20 mouse cellular contexts compared by ENCODE assay signal in genomic region chr6:138672704-138673141, GRCm38 (mm10). TPM values are rescaled to one million over a fixed set of nuclear protein-coding genes. Genes with fewer than 3 reads are reported as not detected.
A peak's percentile ranks its signal among the peaks of the same experiment; 100 is the strongest.
DNase-seq lines count a peak whose midpoint lies in the region; ATAC-seq and TF ChIP-seq lines count a peak whose summit lies in the region.
"Had no signal": no experiment of that assay in that cellular context is flagged by ENCODE, and none has a peak within 500 bp of the region (broad histone marks: within the 10 kb centered on the region; RNA-seq: fewer than 3 reads in every experiment).

No protein-coding gene starts in this region.

- WGBS in hindbrain, embryonic 11.5 days, result 16% methylated on average over 2 of the region's 2 CpGs
- WGBS in hindbrain, postnatal 0 days, result 8% methylated on average over 2 of the region's 2 CpGs
- WGBS in neural tube, embryonic 11.5 days, result 4% methylated on average over 2 of the region's 2 CpGs
- WGBS in neural tube, embryonic 15.5 days, result 13% methylated on average over 2 of the region's 2 CpGs
- 2% methylated on average over 2 of the region's 2 CpGs for WGBS in forebrain, embryonic 14.5 days

- peak; percentile 31 for DNase-seq in hindbrain, embryonic 11.5 days (ENCODE audit: low spot score)
- no peak for DNase-seq in hindbrain, postnatal 0 days (ENCODE audit: low spot score)
- peak; percentile 14 for DNase-seq in neural tube, embryonic 11.5 days (ENCODE audit: low spot score)
- no peak for DNase-seq in forebrain, embryonic 14.5 days (ENCODE audit: low spot score)
- DNase-seq in retina, postnatal 1 day, result peak; percentile 22
- no peak for DNase-seq in right cerebral cortex, postnatal 25 days
- DNase-seq: adrenal gland, adult 8-10 months; cerebellum, postnatal 10 days; heart, adult 11 months; kidney, postnatal 14 days; right cerebral cortex, adult 18-20 months had no signal

- H3K9ac ChIP-seq in hindbrain, embryonic 11.5 days (ENCODE audit: low read depth, low read length), result no peak overlapping the region
- no peak overlapping the region for H3K9ac ChIP-seq in hindbrain, postnatal 0 days (replicated peaks; ENCODE audit: low read length)
- H3K9ac ChIP-seq in neural tube, embryonic 11.5 days (ENCODE audit: low read length), result no peak overlapping the region
- no peak overlapping the region for H3K9ac ChIP-seq in neural tube, embryonic 15.5 days (replicated peaks)
- no peak overlapping the region for H3K9ac ChIP-seq in forebrain, embryonic 14.5 days (ENCODE audit: low read length)
- H3K9ac ChIP-seq: lung, embryonic 15.5 days had no signal

- H3K4me2 ChIP-seq in hindbrain, embryonic 11.5 days (replicated peaks; ENCODE audit: low read depth, low read length), result no peak overlapping the region
- H3K4me2 ChIP-seq in hindbrain, postnatal 0 days (ENCODE audit: low read depth, low read length), result no peak overlapping the region
- H3K4me2 ChIP-seq in neural tube, embryonic 11.5 days (ENCODE audit: low read depth), result no peak overlapping the region
- H3K4me2 ChIP-seq in neural tube, embryonic 15.5 days, result no peak overlapping the region
- H3K4me2 ChIP-seq in forebrain, embryonic 14.5 days (ENCODE audit: low read length), result no peak overlapping the region
- H3K4me2 ChIP-seq: lung, embryonic 15.5 days had no signal

- no peak overlapping the region for H3K27ac ChIP-seq in hindbrain, embryonic 11.5 days (ENCODE audit: low read depth, low read length)
- no peak overlapping the region for H3K27ac ChIP-seq in hindbrain, postnatal 0 days
- no peak overlapping the region for H3K27ac ChIP-seq in neural tube, embryonic 11.5 days (ENCODE audit: low read depth, low read length)
- no peak overlapping the region for H3K27ac ChIP-seq in neural tube, embryonic 15.5 days (replicated peaks)
- no peak overlapping the region for H3K27ac ChIP-seq in forebrain, embryonic 14.5 days (ENCODE audit: low read depth, low read length)
- H3K27ac ChIP-seq: lung, embryonic 15.5 days had no signal

- no peaks in the 10 kb centered on the region for H3K9me3 ChIP-seq in hindbrain, embryonic 11.5 days (ENCODE audit: control insufficient read depth, low read length)
- no peaks in the 10 kb centered on the region for H3K9me3 ChIP-seq in hindbrain, postnatal 0 days (ENCODE audit: low read length)
- no peaks in the 10 kb centered on the region for H3K9me3 ChIP-seq in neural tube, embryonic 11.5 days (ENCODE audit: control insufficient read depth, low read length)
- H3K9me3 ChIP-seq in neural tube, embryonic 15.5 days (replicated peaks), result no peaks in the 10 kb centered on the region
- no peaks in the 10 kb centered on the region for H3K9me3 ChIP-seq in forebrain, embryonic 14.5 days (replicated peaks; ENCODE audit: control insufficient read depth, low read length)
- H3K9me3 ChIP-seq: lung, embryonic 15.5 days had no signal

- no peak overlapping the region for H3K4me3 ChIP-seq in hindbrain, embryonic 11.5 days (ENCODE audit: low read depth, low read length)
- H3K4me3 ChIP-seq in hindbrain, postnatal 0 days (ENCODE audit: low read length), result no peak overlapping the region
- H3K4me3 ChIP-seq in neural tube, embryonic 11.5 days (ENCODE audit: low read depth, low read length), result no peak overlapping the region
- H3K4me3 ChIP-seq in neural tube, embryonic 15.5 days (replicated peaks), result no peak overlapping the region
- H3K4me3 ChIP-seq in forebrain, embryonic 14.5 days (ENCODE audit: low read depth, low read length), result no peak overlapping the region
- H3K4me3 ChIP-seq: lung, embryonic 15.5 days had no signal

- H3K4me1 ChIP-seq in hindbrain, embryonic 11.5 days (replicated peaks; ENCODE audit: control insufficient read depth, insufficient read depth, low read length), result no peaks in the 10 kb centered on the region
- no peaks in the 10 kb centered on the region for H3K4me1 ChIP-seq in hindbrain, postnatal 0 days (ENCODE audit: insufficient read depth, low read length)
- no peaks in the 10 kb centered on the region for H3K4me1 ChIP-seq in neural tube, embryonic 11.5 days (ENCODE audit: control insufficient read depth, insufficient read depth, low read length)
- H3K4me1 ChIP-seq in neural tube, embryonic 15.5 days, result no peaks in the 10 kb centered on the region
- no peaks in the 10 kb centered on the region for H3K4me1 ChIP-seq in forebrain, embryonic 14.5 days (ENCODE audit: control insufficient read depth, insufficient read depth, low read length)
- H3K4me1 ChIP-seq: lung, embryonic 15.5 days had no signal

- ATAC-seq in hindbrain, embryonic 11.5 days (ENCODE audit: low FRiP score), result peak; percentile 82
- no peak for ATAC-seq in hindbrain, postnatal 0 days
- ATAC-seq in neural tube, embryonic 11.5 days (ENCODE audit: insufficient read depth, low FRiP score, low TSS enrichment), result peak; percentile 20; the same call in 1 of the 2 replicates
- no peak for ATAC-seq in neural tube, embryonic 15.5 days (ENCODE audit: low FRiP score)
- ATAC-seq in forebrain, embryonic 14.5 days, result peak; percentile 72
- ATAC-seq in CD4-positive, CD25-positive, alpha-beta regulatory T cell, adult 4 months, result no peak
- ATAC-seq: inflammation-experienced regulatory T-cells, adult 6 months had no signal

- no peak for TF ChIP-seq CTCF in hindbrain, postnatal 0 days (IDR thresholded peaks at IDR 0.05; ENCODE audit: low read depth)

- no peaks in the 10 kb centered on the region for H3K27me3 ChIP-seq in hindbrain, embryonic 11.5 days (ENCODE audit: control insufficient read depth, insufficient read depth, low read length)
- no peaks in the 10 kb centered on the region for H3K27me3 ChIP-seq in hindbrain, postnatal 0 days (ENCODE audit: insufficient read depth, low read length)
- no peaks in the 10 kb centered on the region for H3K27me3 ChIP-seq in neural tube, embryonic 11.5 days (ENCODE audit: control insufficient read depth, insufficient read depth, low read length)
- no peaks in the 10 kb centered on the region for H3K27me3 ChIP-seq in neural tube, embryonic 15.5 days (replicated peaks)
- H3K27me3 ChIP-seq in forebrain, embryonic 14.5 days (replicated peaks; ENCODE audit: control insufficient read depth, insufficient read depth, low read length), result no peaks in the 10 kb centered on the region
- H3K27me3 ChIP-seq: lung, embryonic 15.5 days had no signal

- H3K36me3 ChIP-seq in hindbrain, embryonic 11.5 days (ENCODE audit: control insufficient read depth, insufficient read depth, low read length), result no peaks in the 10 kb centered on the region
- no peaks in the 10 kb centered on the region for H3K36me3 ChIP-seq in hindbrain, postnatal 0 days (ENCODE audit: insufficient read depth, low read length)
- H3K36me3 ChIP-seq in neural tube, embryonic 11.5 days (ENCODE audit: control insufficient read depth, insufficient read depth, low read length), result no peaks in the 10 kb centered on the region
- no peaks in the 10 kb centered on the region for H3K36me3 ChIP-seq in neural tube, embryonic 15.5 days
- no peaks in the 10 kb centered on the region for H3K36me3 ChIP-seq in forebrain, embryonic 14.5 days (ENCODE audit: control insufficient read depth, insufficient read depth, low read length)
- H3K36me3 ChIP-seq: G1E; lung, embryonic 15.5 days had no signal

RNA-seq across cellular contexts. Expression of gene Igbp1b, which starts 14.4 kb away (rescaled TPM):
- not detected in 2 replicates for polyA plus RNA-seq in hindbrain, embryonic 11.5 days (2014; fragmentation: Nextera tagmentation; extraction: Ambion mirVana)
- not detected in 2 replicates for total RNA-seq in hindbrain, postnatal 0 days (2014; rRNA removed)
- polyA plus RNA-seq in hindbrain, postnatal 0 days (2015; fragmentation: Nextera tagmentation; extraction: Ambion mirVana), result 0.13 and 0.16 TPM in 2 replicates
- polyA plus RNA-seq in neural tube, embryonic 11.5 days (2014; fragmentation: Nextera tagmentation; extraction: Ambion mirVana), result not detected in 2 replicates
- not detected in 2 replicates for polyA plus RNA-seq in neural tube, embryonic 15.5 days (2015; fragmentation: Nextera tagmentation; extraction: Ambion mirVana)
- polyA plus RNA-seq in forebrain, embryonic 14.5 days (2014; fragmentation: Nextera tagmentation; extraction: Ambion mirVana), result 0.40 and 0.77 TPM in 2 replicates
- not detected for polyA plus RNA-seq in CD4-positive, CD25-positive, alpha-beta regulatory T cell, adult 4 months (2017; shearing (Covaris generic))
- total RNA-seq: adrenal gland, adult 8-10 months; G1E; liver, adult 2 months; megakaryocyte progenitor cell, adult 5-6 weeks had no signal
- polyA plus RNA-seq: C2C12; G1E; heart, embryonic 16.5 days; inflammation-experienced regulatory T-cells, adult 6 months; liver, adult 2 months; lung, embryonic 15.5 days had no signal

Comparison
In these comparisons a context has a peak if more than half of its experiments do, and no peak if none do; other contexts are left out.
1. ATAC-seq: peak in hindbrain, embryonic 11.5 days (single experiment), neural tube, embryonic 11.5 days (single experiment) and forebrain, embryonic 14.5 days (single experiment); none in hindbrain, postnatal 0 days (single experiment), neural tube, embryonic 15.5 days (single experiment) and CD4-positive, CD25-positive, alpha-beta regulatory T cell, adult 4 months (single experiment).
2. DNase-seq: peak in hindbrain, embryonic 11.5 days (single experiment), neural tube, embryonic 11.5 days (single experiment) and retina, postnatal 1 day (single experiment); none in hindbrain, postnatal 0 days (single experiment), forebrain, embryonic 14.5 days (single experiment) and right cerebral cortex, postnatal 25 days (single experiment).